Mouse (Mus musculus): Measurements from ENCODE around the gene Sucla2. TPM values are rescaled to one million over a fixed set of nuclear protein-coding genes. Genes with fewer than 3 reads are reported as not detected.
"Not testable (repeated sequence)": the region's sequence is repeated elsewhere in the genome, so short reads cannot be mapped to it uniquely, and the experiment has no call there.

The Sucla2 gene
- total RNA-seq, 2 experiments from 2014 or later: 73.1 to 104 TPM

DNA sequence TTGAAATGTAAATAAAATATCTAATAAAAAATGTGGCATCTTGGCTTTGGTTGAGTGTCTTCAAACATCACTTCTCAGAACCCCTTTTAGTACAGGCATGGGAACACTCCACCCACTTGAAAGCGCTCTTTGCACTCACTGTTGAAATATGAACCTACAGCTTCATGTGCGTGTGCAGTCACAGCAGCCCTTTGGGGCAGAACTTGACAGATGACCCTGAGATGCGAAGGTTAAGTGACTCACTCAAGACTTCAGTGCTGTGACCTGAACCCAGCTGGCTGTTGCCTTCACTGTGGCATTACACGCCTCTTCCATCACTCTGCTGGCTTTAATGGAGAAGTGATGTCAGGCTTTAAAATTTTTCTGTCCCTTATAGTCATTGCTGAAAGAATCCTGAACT is 82.6 kb downstream of the Sucla2 start:
- ATAC-seq (replicated peaks; ENCODE audit: poor library complexity): no peak

GRCm38 (mm10) chr14:73608668-73609481 is 83.8 kb downstream of the Sucla2 start:
- ATAC-seq (replicated peaks; ENCODE audit: poor library complexity): peak; percentile 85

DNA sequence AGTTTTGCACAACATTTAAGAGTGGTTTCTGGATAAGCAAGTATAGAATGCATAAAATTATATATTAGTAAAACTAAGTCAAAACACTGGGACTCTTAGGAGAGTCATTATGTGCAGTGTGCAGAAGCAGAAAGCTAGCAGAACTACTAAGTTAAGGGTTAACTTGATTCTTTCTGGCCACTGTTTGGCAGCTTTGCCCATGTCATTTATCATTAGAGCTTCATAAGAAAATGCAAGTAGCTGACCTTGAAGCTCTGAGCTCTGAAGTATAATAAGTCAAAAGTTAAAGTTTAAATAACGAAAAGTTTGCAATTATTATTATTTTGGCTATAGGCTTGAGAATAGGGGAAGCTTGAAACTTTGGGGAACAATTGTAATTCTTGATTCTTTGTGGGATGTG is 89.8 kb downstream of the Sucla2 start:
- not testable (repeated sequence) for ATAC-seq (replicated peaks; ENCODE audit: poor library complexity)

DNA sequence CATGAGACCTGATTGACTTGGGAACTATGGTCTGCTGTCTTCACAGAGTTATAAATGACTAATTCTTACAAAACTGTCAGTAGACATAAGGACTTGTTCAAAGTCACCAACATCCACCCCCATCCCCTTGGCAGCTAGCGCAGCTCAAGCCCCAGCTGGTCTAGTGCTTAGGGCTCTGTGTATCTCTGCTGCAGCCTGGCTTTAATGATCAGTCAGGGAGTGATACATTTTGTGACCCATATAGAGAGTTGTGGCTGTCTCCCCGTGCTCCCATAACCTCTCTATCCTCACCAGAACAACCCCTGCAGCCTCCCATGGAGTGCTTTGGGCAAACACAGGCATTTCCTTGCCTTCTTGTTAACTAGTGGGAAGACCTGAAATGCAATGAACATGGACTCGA is 95.8 kb downstream of the Sucla2 start:
- no peak for ATAC-seq (replicated peaks; ENCODE audit: poor library complexity)

DNA sequence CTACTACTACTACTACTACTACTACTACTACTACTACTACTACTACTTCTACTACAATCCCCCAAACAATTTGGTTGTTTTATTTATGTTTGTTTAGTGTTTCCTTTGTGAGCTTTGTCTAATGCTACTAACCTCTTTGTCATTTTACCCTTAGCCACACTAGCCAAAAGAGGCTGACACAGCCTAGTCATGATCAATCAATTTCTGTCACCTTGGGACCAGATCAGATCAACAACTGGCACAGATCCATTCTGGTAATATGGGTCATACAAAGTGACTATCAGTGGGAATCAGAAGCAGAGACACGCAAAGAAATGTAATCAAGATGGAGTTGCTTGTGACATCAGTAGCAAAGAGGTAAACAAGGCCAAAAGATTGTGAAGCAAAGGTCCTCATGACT is 97.9 kb downstream of the Sucla2 start:
- no peak for ATAC-seq (replicated peaks; ENCODE audit: poor library complexity)

DNA sequence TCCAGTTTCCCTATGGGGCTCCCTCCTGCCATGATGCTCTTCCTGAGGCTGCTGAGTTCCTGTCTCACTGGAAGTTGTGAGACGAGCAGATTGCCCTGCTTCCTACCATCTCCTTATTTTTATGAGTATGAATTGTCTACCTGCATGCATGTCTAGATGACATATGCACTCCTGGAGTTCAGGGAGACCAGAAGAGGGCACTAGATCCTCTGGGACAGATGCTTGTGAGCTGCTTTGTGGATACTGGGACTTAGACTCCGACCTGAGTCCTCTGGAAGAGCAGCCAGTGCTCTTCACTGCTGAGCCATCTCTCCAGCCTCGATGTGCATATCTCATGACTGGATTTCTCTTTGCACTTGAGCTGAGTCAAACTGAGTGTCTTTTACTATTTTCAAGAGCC is 100.3 kb downstream of the Sucla2 start:
- ATAC-seq (replicated peaks; ENCODE audit: poor library complexity): no peak

DNA sequence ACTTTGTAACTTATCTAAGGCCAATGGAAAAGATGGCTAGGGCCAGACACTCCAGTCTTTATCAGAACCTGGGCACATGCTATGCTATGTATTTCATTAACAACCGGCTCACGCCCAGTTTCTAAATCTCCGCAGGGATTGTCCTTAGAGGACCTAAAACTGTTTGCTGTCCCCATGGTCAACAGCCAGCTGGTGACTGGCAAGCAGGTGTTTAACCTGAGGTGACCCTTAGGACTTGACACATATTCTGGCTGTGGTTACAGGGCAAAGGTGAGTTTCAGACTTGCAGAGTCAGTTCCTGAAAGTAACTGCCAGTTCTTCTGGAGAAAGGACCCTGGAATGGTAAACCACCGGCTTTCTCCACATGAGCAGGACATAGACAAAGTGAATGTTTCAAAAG is 106.4 kb downstream of the Sucla2 start:
- ATAC-seq (replicated peaks; ENCODE audit: poor library complexity): no peak

DNA sequence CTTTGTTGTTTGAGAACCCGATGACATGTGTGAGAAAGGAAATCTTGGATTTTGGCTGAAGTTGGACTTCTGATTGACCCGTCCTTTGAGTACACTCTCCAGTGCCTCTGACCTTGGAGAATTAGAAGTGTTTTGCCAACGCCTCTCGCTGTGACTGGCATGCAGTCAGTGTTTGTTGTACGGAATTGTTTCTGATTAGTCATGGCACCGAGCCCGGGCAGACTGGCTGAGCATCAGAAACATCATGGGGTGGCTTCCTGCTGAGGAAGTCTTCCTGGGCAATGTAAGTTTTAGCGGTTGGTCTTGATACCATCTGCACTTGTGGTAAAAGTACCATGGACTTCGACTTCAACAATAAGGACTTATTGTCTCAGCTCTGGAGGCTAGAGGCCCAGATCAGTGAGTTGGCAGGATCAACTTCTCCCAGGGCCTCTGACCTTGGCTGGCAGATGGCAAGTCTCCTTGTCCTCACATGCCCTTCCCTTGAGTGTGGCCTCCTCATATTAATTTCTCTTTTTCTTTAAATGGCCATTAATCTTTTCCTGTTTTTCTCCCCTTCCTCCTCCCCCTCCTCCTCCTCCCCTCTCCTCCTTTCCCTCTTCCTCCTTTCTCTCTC is 107.6 kb downstream of the Sucla2 start:
- ATAC-seq (replicated peaks; ENCODE audit: poor library complexity): peak; percentile 78

DNA sequence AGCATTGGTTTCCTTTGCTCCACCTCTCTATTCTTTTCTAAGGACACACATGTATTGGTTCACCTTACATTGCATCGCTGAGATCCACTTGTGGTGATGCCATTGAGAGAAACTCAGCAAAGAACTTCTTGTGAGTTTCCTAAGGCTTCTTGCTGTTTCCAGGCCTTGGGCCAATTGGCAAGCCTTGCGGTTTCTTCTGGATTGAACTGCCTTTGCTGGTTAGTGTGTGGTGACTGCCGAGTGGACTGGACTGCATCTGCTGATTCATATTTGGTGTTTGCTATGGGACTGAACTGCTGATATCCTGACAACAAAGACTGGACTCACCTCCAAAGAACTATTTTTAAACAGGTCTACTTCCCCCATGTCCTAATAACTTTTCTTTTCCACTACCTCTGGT is 109.2 kb downstream of the Sucla2 start:
- no peak for ATAC-seq (replicated peaks; ENCODE audit: poor library complexity)

DNA sequence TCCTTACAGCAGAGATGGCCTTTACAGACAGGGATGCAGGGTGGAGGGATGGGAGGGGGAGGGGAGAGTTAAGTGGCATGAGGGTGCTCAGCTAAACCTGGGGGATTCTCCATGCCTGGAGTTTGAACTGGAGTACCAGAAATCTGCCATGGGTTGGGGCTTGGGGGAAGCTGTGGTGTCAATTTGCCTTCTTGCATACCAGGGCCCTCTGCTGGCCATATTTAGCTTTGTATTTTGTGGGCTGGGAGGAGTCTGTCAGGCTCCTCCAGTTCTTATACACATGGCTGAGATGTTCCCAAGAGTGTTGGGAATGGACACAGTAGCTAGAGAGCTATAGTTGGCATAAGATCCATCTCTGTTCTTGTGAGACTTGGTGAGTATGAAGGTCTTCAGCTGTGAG is 112.3 kb downstream of the Sucla2 start:
- ATAC-seq (replicated peaks; ENCODE audit: poor library complexity): peak; percentile 87

Other genes with a start within 250 kb of the Sucla2 start
- 46.8 and 47.0 TPM in 2 replicates for gene Rb1, start 199.5 kb upstream of the Sucla2 start, total RNA-seq (2015)
- 16.2 and 16.6 TPM in 2 replicates for gene Rb1, start 199.5 kb upstream of the Sucla2 start, total RNA-seq (2017)
- 1,237 and 1,336 TPM in 2 replicates for gene Itm2b, start 140.0 kb upstream of the Sucla2 start, total RNA-seq (2015)
- 1,026 and 1,067 TPM in 2 replicates for gene Itm2b, start 140.0 kb upstream of the Sucla2 start, total RNA-seq (2017)
- 39.9 and 42.8 TPM in 2 replicates for gene Med4, start 15.3 kb upstream of the Sucla2 start, total RNA-seq (2015)
- 65.7 and 71.0 TPM in 2 replicates for gene Med4, start 15.3 kb upstream of the Sucla2 start, total RNA-seq (2017)
- gene Nudt15, start 22.9 kb downstream of the Sucla2 start, total RNA-seq (2015): 4.6 and 5.6 TPM in 2 replicates
- gene Nudt15, start 22.9 kb downstream of the Sucla2 start, total RNA-seq (2017): 4.6 and 6.1 TPM in 2 replicates
- not detected in 2 replicates for gene Gm21750, start 135.9 kb downstream of the Sucla2 start, total RNA-seq (2015)
- gene Gm21750, start 135.9 kb downstream of the Sucla2 start, total RNA-seq (2017): not detected in 2 replicates